Comparison of ENCODE assay signal across 8 mouse cellular contexts in the genomic region with DNA sequence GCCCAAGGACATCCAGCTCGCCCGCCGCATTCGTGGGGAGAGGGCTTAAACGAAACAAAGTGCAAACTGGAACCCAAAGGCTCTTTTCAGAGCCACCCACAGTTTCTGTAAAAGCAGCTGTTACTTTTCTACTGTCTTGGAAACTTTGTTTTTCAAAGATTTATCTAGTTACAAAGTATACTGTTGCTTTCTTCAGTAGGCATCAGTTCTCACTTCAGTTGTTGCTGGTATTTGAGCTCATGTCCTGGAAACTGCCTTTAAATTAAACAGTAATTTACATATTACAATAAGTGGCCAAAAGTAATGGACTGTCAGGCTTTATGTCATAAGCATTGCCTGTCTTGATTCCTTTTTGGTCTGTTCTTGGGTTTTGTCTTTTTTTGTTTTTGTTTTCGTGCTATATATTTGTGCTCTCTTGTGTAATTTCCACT. TPM values are rescaled to one million over a fixed set of nuclear protein-coding genes. Genes with fewer than 3 reads are reported as not detected.
DNase-seq lines count a peak whose midpoint lies in the region; ATAC-seq lines count a peak whose summit lies in the region.

No protein-coding gene starts in this region.

- peak overlapping the region; percentile 76 for H3K9ac ChIP-seq in heart, embryonic 14.5 days (ENCODE audit: low read length)
- H3K9ac ChIP-seq in hindbrain, embryonic 13.5 days = peak overlapping the region; percentile 43; the same call in 1 of the 2 replicates
- H3K9ac ChIP-seq in midbrain, embryonic 15.5 days = no peak overlapping the region

- intact Hi-C loops in heart, postnatal 36 days (cut with DNase I) = no loop called here
- intact Hi-C loops in left cerebral cortex, postnatal 14 days (cut with DNase I) = no loop called here

- no peak for DNase-seq in heart, postnatal 36 days
- DNase-seq in R1 (ENCODE audit: low read depth, low spot score) = peak; percentile 44
- no peak for DNase-seq in left cerebral cortex, postnatal 14 days (ENCODE audit: low spot score in 2 of 2)
- DNase-seq in cerebellum, adult 11 months = no peak
- DNase-seq in frontal cortex, postnatal 10 days (ENCODE audit: low spot score in 2 of 2) = no peak

- no peaks in the 10 kb centered on the region for H3K27me3 ChIP-seq in heart, embryonic 14.5 days (ENCODE audit: control insufficient read depth, insufficient read depth, low read length)
- no peaks in the 10 kb centered on the region for H3K27me3 ChIP-seq in hindbrain, embryonic 13.5 days
- H3K27me3 ChIP-seq in midbrain, embryonic 15.5 days (replicated peaks) = no peaks in the 10 kb centered on the region

- H3K9me3 ChIP-seq in heart, embryonic 14.5 days (ENCODE audit: control insufficient read depth, low read length) = no peaks in the 10 kb centered on the region
- no peaks in the 10 kb centered on the region for H3K9me3 ChIP-seq in hindbrain, embryonic 13.5 days
- no peaks in the 10 kb centered on the region for H3K9me3 ChIP-seq in midbrain, embryonic 15.5 days

- H3K27ac ChIP-seq in heart, embryonic 14.5 days (replicated peaks in 1 of 2; ENCODE audit: control insufficient read depth in 1 of 2, insufficient read depth in 1 of 2, low read depth in 2 of 2, low read length in 2 of 2) = peak overlapping the region; percentile 57 to 68; a peak in 3 of 4 replicates
- no peak overlapping the region for H3K27ac ChIP-seq in hindbrain, embryonic 13.5 days
- no peak overlapping the region for H3K27ac ChIP-seq in midbrain, embryonic 15.5 days

- peaks cover 0 to 14% of the 10 kb centered on the region in 2 experiments; a peak in 2 of 4 replicates for H3K4me1 ChIP-seq in heart, embryonic 14.5 days (ENCODE audit: control insufficient read depth in 2 of 2, insufficient read depth in 2 of 2, low read length in 2 of 2)
- peaks cover 13% of the 10 kb centered on the region for H3K4me1 ChIP-seq in hindbrain, embryonic 13.5 days (replicated peaks)
- H3K4me1 ChIP-seq in midbrain, embryonic 15.5 days = peaks cover 20% of the 10 kb centered on the region

- WGBS in heart, embryonic 14.5 days = 6% methylated on average over 6 of the region's 6 CpGs
- WGBS in hindbrain, embryonic 13.5 days = 2% methylated on average over 6 of the region's 6 CpGs
- WGBS in midbrain, embryonic 15.5 days = 3% methylated on average over 6 of the region's 6 CpGs

- no peaks in the 10 kb centered on the region for H3K36me3 ChIP-seq in heart, embryonic 14.5 days (ENCODE audit: control insufficient read depth, insufficient read depth, low read length)
- H3K36me3 ChIP-seq in hindbrain, embryonic 13.5 days = no peaks in the 10 kb centered on the region
- no peaks in the 10 kb centered on the region for H3K36me3 ChIP-seq in midbrain, embryonic 15.5 days (replicated peaks)

- peak overlapping the region; percentile 70 for H3K4me2 ChIP-seq in heart, embryonic 14.5 days (ENCODE audit: low read length)
- peak overlapping the region; percentile 49 for H3K4me2 ChIP-seq in hindbrain, embryonic 13.5 days
- peak overlapping the region; percentile 83 for H3K4me2 ChIP-seq in midbrain, embryonic 15.5 days

- H3K4me3 ChIP-seq in heart, embryonic 14.5 days (ENCODE audit: control insufficient read depth in 1 of 2, insufficient read depth in 1 of 2, low read depth in 1 of 2, low read length in 2 of 2) = peak overlapping the region; percentile 41 to 44
- H3K4me3 ChIP-seq in hindbrain, embryonic 13.5 days = peak overlapping the region; percentile 26
- peak overlapping the region; percentile 5; the same call in 1 of the 2 replicates for H3K4me3 ChIP-seq in midbrain, embryonic 15.5 days

- ATAC-seq in heart, embryonic 14.5 days (ENCODE audit: insufficient number of reproducible peaks, insufficient read depth, low FRiP score, low read depth) = no peak
- no peak for ATAC-seq in hindbrain, embryonic 13.5 days (ENCODE audit: low FRiP score)
- ATAC-seq in midbrain, embryonic 15.5 days (replicated peaks) = no peak

RNA-seq across cellular contexts. Expression of gene Hist1h3b, which starts 0.7 kb away (rescaled TPM):
- 4.6 and 6.7 TPM in 2 replicates for polyA plus RNA-seq in heart, embryonic 14.5 days (2014; fragmentation: Nextera tagmentation; extraction: Ambion mirVana)
- 10 to 100 TPM; 20.4 to 22.0 TPM for total RNA-seq in heart, postnatal 36 days (2021)
- 4.2 and 4.4 TPM in 2 replicates for polyA plus RNA-seq in hindbrain, embryonic 13.5 days (2015; fragmentation: Nextera tagmentation; extraction: Ambion mirVana)
- polyA plus RNA-seq in midbrain, embryonic 15.5 days (2015; fragmentation: Nextera tagmentation; extraction: Ambion mirVana) = 0.67 and 1.2 TPM in 2 replicates
- total RNA-seq in left cerebral cortex, postnatal 14 days (2021) = 10 to 100 TPM; 16.5 to 23.8 TPM

RNA-seq across cellular contexts. Expression of gene Hist1h2ab, which starts 1.8 kb away (rescaled TPM):
- 14.5 and 14.6 TPM in 2 replicates for polyA plus RNA-seq in heart, embryonic 14.5 days (2014; fragmentation: Nextera tagmentation; extraction: Ambion mirVana)
- 10 to 100 TPM; 11.9 to 16.8 TPM for total RNA-seq in heart, postnatal 36 days (2021)
- 10.5 and 12.7 TPM in 2 replicates for polyA plus RNA-seq in hindbrain, embryonic 13.5 days (2015; fragmentation: Nextera tagmentation; extraction: Ambion mirVana)
- 4.6 and 7.2 TPM in 2 replicates for polyA plus RNA-seq in midbrain, embryonic 15.5 days (2015; fragmentation: Nextera tagmentation; extraction: Ambion mirVana)
- total RNA-seq in left cerebral cortex, postnatal 14 days (2021) = 10 to 100 TPM; 30.0 to 36.8 TPM

RNA-seq across cellular contexts. Expression of gene Hist1h4b, which starts 4.1 kb away (rescaled TPM):
- polyA plus RNA-seq in heart, embryonic 14.5 days (2014; fragmentation: Nextera tagmentation; extraction: Ambion mirVana) = 0.63 TPM in 1 of 2 replicates, not detected in the other
- 10 to 100 TPM; 13.8 to 18.3 TPM for total RNA-seq in heart, postnatal 36 days (2021)
- 1.4 TPM in 1 of 2 replicates, not detected in the other for polyA plus RNA-seq in hindbrain, embryonic 13.5 days (2015; fragmentation: Nextera tagmentation; extraction: Ambion mirVana)
- 2.0 TPM in 1 of 2 replicates, not detected in the other for polyA plus RNA-seq in midbrain, embryonic 15.5 days (2015; fragmentation: Nextera tagmentation; extraction: Ambion mirVana)
- total RNA-seq in left cerebral cortex, postnatal 14 days (2021) = 10 to 100 TPM; 73.2 to 80.8 TPM

RNA-seq across cellular contexts. Expression of gene Hist1h2bb, which starts 6.2 kb away (rescaled TPM):
- 1.7 and 2.3 TPM in 2 replicates for polyA plus RNA-seq in heart, embryonic 14.5 days (2014; fragmentation: Nextera tagmentation; extraction: Ambion mirVana)
- 10 to 100 TPM in 1 of 2 experiments, 1 to 10 TPM in 1; 9.8 to 12.0 TPM for total RNA-seq in heart, postnatal 36 days (2021)
- polyA plus RNA-seq in hindbrain, embryonic 13.5 days (2015; fragmentation: Nextera tagmentation; extraction: Ambion mirVana) = 0.86 and 1.7 TPM in 2 replicates
- 0.37 and 0.83 TPM in 2 replicates for polyA plus RNA-seq in midbrain, embryonic 15.5 days (2015; fragmentation: Nextera tagmentation; extraction: Ambion mirVana)
- 10 to 100 TPM; 18.8 to 20.7 TPM for total RNA-seq in left cerebral cortex, postnatal 14 days (2021)

RNA-seq across cellular contexts. Expression of gene Hist1h3c, which starts 7.4 kb away (rescaled TPM):
- polyA plus RNA-seq in heart, embryonic 14.5 days (2014; fragmentation: Nextera tagmentation; extraction: Ambion mirVana) = 2.5 and 2.7 TPM in 2 replicates
- total RNA-seq in heart, postnatal 36 days (2021) = 1 to 10 TPM; 6.5 to 9.3 TPM
- polyA plus RNA-seq in hindbrain, embryonic 13.5 days (2015; fragmentation: Nextera tagmentation; extraction: Ambion mirVana) = 1.3 and 1.9 TPM in 2 replicates
- 0.41 and 1.4 TPM in 2 replicates for polyA plus RNA-seq in midbrain, embryonic 15.5 days (2015; fragmentation: Nextera tagmentation; extraction: Ambion mirVana)
- 1 to 10 TPM; 6.8 to 7.2 TPM for total RNA-seq in left cerebral cortex, postnatal 14 days (2021)

Comparison
In these comparisons a context has a peak if more than half of its experiments do, and no peak if none do; other contexts are left out.
1. H3K27ac ChIP-seq: peak in heart, embryonic 14.5 days (2 of 2); none in hindbrain, embryonic 13.5 days (single experiment) and midbrain, embryonic 15.5 days (single experiment).
2. Peak in every context shown above with its lines, with median percentiles within 50 percentile points of each other: H3K4me2 ChIP-seq and H3K4me3 ChIP-seq.